Mouse (Mus musculus) stomach, postnatal 0 days (tissue): ENCODE measurements around the gene Fam110a. TPM values are rescaled to one million over a fixed set of nuclear protein-coding genes. Genes with fewer than 3 reads are reported as not detected.
"Not testable (repeated sequence)": the region's sequence is repeated elsewhere in the genome, so short reads cannot be mapped to it uniquely, and the experiment has no call there.

Experiments
- ATAC-seq: fragments of 200-750 bp; cut with Nextera tagmentation; 2 replicates; pipeline ENCODE4 v1.8.0; 2017; ENCODE audit not compliant: low FRiP score, low TSS enrichment
- DNase-seq: peaks from one replicate; pipeline ENCODE4 v3.0.0-alpha.2; 2016; ENCODE audit warnings: low spot score
- H3K27ac ChIP-seq: fragments of 300-500 bp; sonication (generic); replicated peaks from 2 replicates; pipeline ENCODE4 v1.5.1; 2014; ENCODE audit warnings: mild to moderate bottlenecking, control low read depth
- H3K27me3 ChIP-seq: fragments of 300-500 bp; sonication (generic); 2 replicates; pipeline ENCODE4 v1.6.1; 2014; ENCODE audit warnings: low read length; ENCODE audit not compliant: control insufficient read depth, insufficient read depth
- H3K36me3 ChIP-seq: fragments of 300-500 bp; sonication (generic); 2 replicates; pipeline ENCODE4 v1.6.1; 2014; ENCODE audit warnings: low read length, mixed read lengths; ENCODE audit not compliant: control insufficient read depth, insufficient read depth
- H3K4me1 ChIP-seq: fragments of 300-500 bp; sonication (generic); replicated peaks from 2 replicates; pipeline ENCODE4 v1.6.1; 2014; ENCODE audit warnings: antibody characterized with exemption; ENCODE audit not compliant: control insufficient read depth, insufficient read depth
- H3K4me2 ChIP-seq: fragments of 300-500 bp; sonication (generic); replicated peaks from 2 replicates; pipeline ENCODE4 v1.6.1; 2014; ENCODE audit warnings: low read depth, mild to moderate bottlenecking, control low read depth, moderate library complexity
- H3K4me3 ChIP-seq: fragments of 300-500 bp; sonication (generic); 2 replicates; pipeline ENCODE4 v1.5.1; 2014; ENCODE audit warnings: low read depth, low read length, control low read depth
- H3K9ac ChIP-seq: fragments of 300-500 bp; sonication (generic); 2 replicates; pipeline ENCODE4 v1.6.1; 2014; ENCODE audit warnings: mild to moderate bottlenecking, low read length, control low read depth, mixed read lengths
- H3K9me3 ChIP-seq: fragments of 300-500 bp; sonication (generic); 2 replicates; pipeline ENCODE4 v1.6.1; 2016; ENCODE audit warnings: low read length; ENCODE audit not compliant: control insufficient read depth
- CTCF ChIP-seq: IDR thresholded peaks from 2 replicates; pipeline ENCODE4 v1.5.1; 2016; ENCODE audit warnings: antibody characterized with exemption, low read depth, mild to moderate bottlenecking, moderate library complexity
- EP300 ChIP-seq: optimal IDR thresholded peaks from 2 replicates; pipeline ENCODE3; 2016; ENCODE audit warnings: antibody characterized with exemption
- WGBS: fragments of 180-500 bp; shearing (Covaris S2); extraction: QIAGEN DNeasy Blood & Tissue Kit; methylation state at CpG from one replicate; pipeline ENCODE4 v1.1.7; 2014; 5-methylcytosine and 5-hydroxymethylcytosine counted together
- polyA plus RNA-seq: library from polyadenylated mRNA; unstranded; fragments of >200 nt; fragmentation: Nextera tagmentation; extraction: Ambion mirVana; gene quantifications from 2 replicates; pipeline ENCODE4 v1.2.1, GENCODE M21; 2015

The Fam110a gene
- polyA plus RNA-seq, 1 experiment from 2014 or later, result 29.9 TPM

DNA sequence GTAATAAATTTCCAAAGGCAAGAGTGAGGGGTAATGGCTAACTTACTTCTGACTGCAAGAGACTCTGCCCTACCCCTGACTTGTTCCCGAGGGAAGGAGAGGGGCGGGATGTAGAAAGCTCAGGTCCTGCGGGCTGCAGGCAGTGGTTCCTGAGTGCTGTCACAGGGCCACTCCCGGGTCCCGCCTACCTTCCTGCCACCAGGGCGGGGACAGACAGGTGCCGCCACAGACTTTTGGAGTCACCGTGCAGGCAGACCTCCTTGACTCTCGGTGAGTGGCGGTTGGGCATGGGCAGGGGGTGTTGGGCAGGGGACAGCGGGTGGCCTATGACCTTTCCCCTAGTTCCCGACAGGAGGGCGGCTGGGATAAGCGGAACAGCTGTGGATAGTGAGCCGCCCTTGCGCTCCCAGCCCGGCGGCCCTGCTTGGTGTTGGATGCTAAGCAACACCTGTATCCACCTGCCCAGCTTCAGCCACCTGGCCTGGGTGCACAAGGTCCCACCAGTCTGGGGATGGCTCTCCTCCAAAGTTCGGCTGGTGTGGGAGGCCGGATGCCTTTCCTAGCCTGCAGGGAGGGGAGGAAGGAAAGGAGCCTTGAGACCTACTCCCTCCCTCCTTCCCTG lies 19.8 kb upstream of the Fam110a start:
- ATAC-seq, result peak; percentile 54
- Histone ChIP-seq H3K27ac (no peak overlapping the region), H3K9ac (0 out of 2 replicates have a peak overlapping the region, but pooled peaks have one; percentile 13), H3K4me1 (0 out of 2 replicates have a peak, but pooled peaks cover 2% of the 10 kb centered on the region), H3K4me3 (peak overlapping the region; percentile 25), H3K27me3 (no peaks in the 10 kb centered on the region), H3K4me2 (peak overlapping the region; percentile 47), H3K9me3 (no peaks in the 10 kb centered on the region), H3K36me3 (no peaks in the 10 kb centered on the region)
- peak; percentile 82 for DNase-seq
- 11% methylated on average over 20 of the region's 20 CpGs for WGBS
- TF ChIP-seq CTCF (peak; percentile 22; the same call in 1 of the 2 replicates), EP300 (no peak)

- Histone ChIP-seq H3K27ac (no peak overlapping the region), H3K36me3 (no peaks in the 10 kb centered on the region), H3K9me3 (no peaks in the 10 kb centered on the region), H3K9ac (no peak overlapping the region), H3K27me3 (no peaks in the 10 kb centered on the region), H3K4me1 (0 out of 2 replicates have a peak, but pooled peaks cover 2% of the 10 kb centered on the region), H3K4me2 (no peak overlapping the region), H3K4me3 (no peak overlapping the region)
- TF ChIP-seq CTCF (no peak), EP300 (no peak)
- DNase-seq (no peak), ATAC-seq (no peak)
- WGBS, result 80% methylated on average over 4 of the region's 4 CpGs
Measured at GRCm38 (mm10) chr2:151998932-151999331, 18.9 kb upstream of the Fam110a start.

GRCm38 (mm10) chr2:151998505-151998899 lies 18.5 kb upstream of the Fam110a start:
- no peak overlapping the region for H3K4me3 ChIP-seq
- no peak for TF ChIP-seq EP300
- TF ChIP-seq CTCF, result no peak
- H3K9me3 ChIP-seq, result no peaks in the 10 kb centered on the region
- ATAC-seq (no peak), DNase-seq (no peak)
- H3K4me1 ChIP-seq, result 0 out of 2 replicates have a peak, but pooled peaks cover 2% of the 10 kb centered on the region
- no peaks in the 10 kb centered on the region for H3K36me3 ChIP-seq
- H3K9ac ChIP-seq, result no peak overlapping the region
- no peak overlapping the region for H3K27ac ChIP-seq
- WGBS, result 59% methylated on average over 9 of the region's 9 CpGs
- H3K4me2 ChIP-seq, result no peak overlapping the region
- H3K27me3 ChIP-seq, result no peaks in the 10 kb centered on the region

DNA sequence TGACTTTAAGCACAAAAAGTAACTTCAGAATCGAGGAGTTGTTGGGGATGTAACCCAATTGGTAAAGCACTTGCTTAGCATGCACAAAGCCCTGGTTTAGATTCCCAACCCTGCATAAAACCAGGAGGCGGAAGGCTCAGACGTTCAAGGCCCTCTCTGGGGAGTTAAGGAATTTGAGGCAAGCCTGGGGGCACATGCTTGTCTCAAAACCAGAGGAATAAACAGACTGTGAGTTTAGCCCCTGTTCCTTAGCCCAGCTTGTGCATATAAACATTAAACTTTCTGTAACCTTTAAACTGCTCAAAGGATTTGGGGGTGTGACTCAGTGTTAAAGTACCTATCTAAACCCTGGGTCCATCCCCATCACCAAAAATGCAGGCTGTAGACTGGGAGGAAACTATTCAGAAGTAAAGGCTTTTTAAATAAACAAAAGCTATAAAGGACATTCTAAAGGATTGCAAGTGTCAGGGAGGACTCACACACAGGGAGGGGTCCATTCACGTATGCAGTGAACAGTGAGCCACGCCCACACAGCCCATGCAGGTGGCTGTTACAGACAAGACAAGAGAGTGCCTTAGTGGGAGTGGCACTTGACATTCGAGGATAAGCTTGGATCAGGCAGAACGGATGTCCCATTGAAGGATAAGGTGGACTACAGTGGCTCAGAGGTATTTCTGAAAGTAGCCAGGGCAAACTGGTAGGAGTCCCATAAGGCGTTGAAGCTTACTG lies 17.9 kb upstream of the Fam110a start:
- 54% methylated on average over 8 of the region's 8 CpGs for WGBS
- Histone ChIP-seq H3K4me2 (no peak overlapping the region), H3K4me3 (no peak overlapping the region), H3K9me3 (no peaks in the 10 kb centered on the region), H3K27me3 (no peaks in the 10 kb centered on the region), H3K9ac (no peak overlapping the region), H3K4me1 (0 out of 2 replicates have a peak, but pooled peaks cover 2% of the 10 kb centered on the region), H3K36me3 (no peaks in the 10 kb centered on the region), H3K27ac (no peak overlapping the region)
- TF ChIP-seq EP300 (no peak), CTCF (no peak)
- DNase-seq (no peak), ATAC-seq (no peak)

GRCm38 (mm10) chr2:151997190-151997575 lies 17.2 kb upstream of the Fam110a start:
- not testable (repeated sequence) for H3K4me2 ChIP-seq, H3K27ac ChIP-seq, H3K4me3 ChIP-seq, H3K27me3 ChIP-seq, ATAC-seq, H3K9me3 ChIP-seq, H3K9ac ChIP-seq, H3K36me3 ChIP-seq, DNase-seq, H3K4me1 ChIP-seq
- 27% methylated on average over 2 of the region's 2 CpGs for WGBS
